Mouse (Mus musculus): ENCODE results near the gene Lsm12. TPM values are rescaled to one million over a fixed set of nuclear protein-coding genes. Genes with fewer than 3 reads are reported as not detected.
A peak's percentile ranks its signal among the peaks of the same experiment; 100 is the strongest.

Gene Lsm12
- polyA plus RNA-seq, 1 experiment from 2014 or later = 87.0 TPM

GRCm38 (mm10) chr11:102214430-102215156, 29.5 kb upstream of the Lsm12 start:
- H3K9ac ChIP-seq = no peak overlapping the region
- ATAC-seq (ENCODE audit: low FRiP score, low read depth) = no peak
- H3K4me2 ChIP-seq (replicated peaks) = 0 out of 2 replicates have a peak overlapping the region, but pooled peaks have one; percentile 9
- H3K9me3 ChIP-seq = no peaks in the 10 kb centered on the region
- no peak overlapping the region for H3K27ac ChIP-seq
- 61% methylated on average over 10 of the region's 10 CpGs for WGBS
- H3K4me3 ChIP-seq = no peak overlapping the region
- H3K4me1 ChIP-seq = peaks cover 68% of the 10 kb centered on the region
- H3K36me3 ChIP-seq = peaks cover 18% of the 10 kb centered on the region
- H3K27me3 ChIP-seq (replicated peaks) = no peaks in the 10 kb centered on the region

- no peak overlapping the region for H3K4me3 ChIP-seq
- ATAC-seq (ENCODE audit: low FRiP score, low read depth) = no peak
- H3K36me3 ChIP-seq = peaks cover 8% of the 10 kb centered on the region
- no peak overlapping the region for H3K4me2 ChIP-seq (replicated peaks)
- H3K9ac ChIP-seq = no peak overlapping the region
- H3K27ac ChIP-seq = no peak overlapping the region
- peaks cover 60% of the 10 kb centered on the region for H3K4me1 ChIP-seq
- no peaks in the 10 kb centered on the region for H3K9me3 ChIP-seq
- H3K27me3 ChIP-seq (replicated peaks) = no peaks in the 10 kb centered on the region; the same call in 1 of the 2 replicates
- 70% methylated on average over 18 of the region's 18 CpGs for WGBS
These were observed 26.8 kb upstream of the Lsm12 start for GRCm38 (mm10) chr11:102211936-102212341.

- Histone ChIP-seq H3K9ac (no peak overlapping the region), H3K27me3 (replicated peaks) (no peaks in the 10 kb centered on the region; the same call in 1 of the 2 replicates), H3K27ac (no peak overlapping the region), H3K9me3 (no peaks in the 10 kb centered on the region), H3K36me3 (peaks cover 17% of the 10 kb centered on the region), H3K4me1 (peaks cover 60% of the 10 kb centered on the region), H3K4me3 (no peak overlapping the region), H3K4me2 (replicated peaks) (no peak overlapping the region)
- WGBS = 58% methylated on average over 5 of the region's 5 CpGs
- no peak for ATAC-seq (ENCODE audit: low FRiP score, low read depth)
These were observed 25.9 kb upstream of the Lsm12 start for GRCm38 (mm10) chr11:102211011-102211410.

GRCm38 (mm10) chr11:102210185-102210584, 25.1 kb upstream of the Lsm12 start:
- H3K27me3 ChIP-seq (replicated peaks) = no peaks in the 10 kb centered on the region; the same call in 1 of the 2 replicates
- H3K27ac ChIP-seq = no peak overlapping the region
- no peak overlapping the region for H3K4me2 ChIP-seq (replicated peaks)
- 74% methylated on average over 3 of the region's 3 CpGs for WGBS
- H3K4me3 ChIP-seq = no peak overlapping the region
- H3K36me3 ChIP-seq = peaks cover 25% of the 10 kb centered on the region
- ATAC-seq (ENCODE audit: low FRiP score, low read depth) = no peak
- H3K4me1 ChIP-seq = peaks cover 52% of the 10 kb centered on the region
- H3K9ac ChIP-seq = no peak overlapping the region
- no peaks in the 10 kb centered on the region for H3K9me3 ChIP-seq

GRCm38 (mm10) chr11:102209742-102210141, 24.6 kb upstream of the Lsm12 start:
- no peak for ATAC-seq (ENCODE audit: low FRiP score, low read depth)
- no peak overlapping the region for H3K4me2 ChIP-seq (replicated peaks)
- no peaks in the 10 kb centered on the region for H3K9me3 ChIP-seq
- no peaks in the 10 kb centered on the region; the same call in 1 of the 2 replicates for H3K27me3 ChIP-seq (replicated peaks)
- H3K4me3 ChIP-seq = no peak overlapping the region
- no peak overlapping the region for H3K9ac ChIP-seq
- H3K36me3 ChIP-seq = peaks cover 29% of the 10 kb centered on the region
- WGBS = 24% methylated on average over 2 of the region's 2 CpGs
- H3K27ac ChIP-seq = no peak overlapping the region
- H3K4me1 ChIP-seq = peaks cover 48% of the 10 kb centered on the region

- no peak overlapping the region for H3K9ac ChIP-seq
These were observed 23.8 kb upstream of the Lsm12 start for GRCm38 (mm10) chr11:102208846-102209245.

GRCm38 (mm10) chr11:102207825-102208777, 23.0 kb upstream of the Lsm12 start:
- no peaks in the 10 kb centered on the region; the same call in 1 of the 2 replicates for H3K27me3 ChIP-seq (replicated peaks)
- no peaks in the 10 kb centered on the region for H3K9me3 ChIP-seq
- H3K4me3 ChIP-seq = no peak overlapping the region
- H3K4me1 ChIP-seq = peaks cover 39% of the 10 kb centered on the region
- H3K36me3 ChIP-seq = peaks cover 44% of the 10 kb centered on the region
- H3K9ac ChIP-seq = no peak overlapping the region
- 0 out of 2 replicates have a peak overlapping the region, but pooled peaks have one; percentile 20 for H3K4me2 ChIP-seq (replicated peaks)
- ATAC-seq (ENCODE audit: low FRiP score, low read depth) = no peak
- no peak overlapping the region for H3K27ac ChIP-seq
- 28% methylated on average over 11 of the region's 11 CpGs for WGBS

More at GRCm38 (mm10) chr11:102208846-102209245, 23.8 kb upstream of the Lsm12 start:
- H3K4me1 ChIP-seq = peaks cover 39% of the 10 kb centered on the region
- ATAC-seq (ENCODE audit: low FRiP score, low read depth) = no peak
- H3K9me3 ChIP-seq = no peaks in the 10 kb centered on the region
- no peak overlapping the region for H3K4me2 ChIP-seq (replicated peaks)
- no peak overlapping the region for H3K27ac ChIP-seq
- H3K27me3 ChIP-seq (replicated peaks) = no peaks in the 10 kb centered on the region; the same call in 1 of the 2 replicates
- peaks cover 38% of the 10 kb centered on the region for H3K36me3 ChIP-seq
- 55% methylated on average over 4 of the region's 4 CpGs for WGBS
- no peak overlapping the region for H3K4me3 ChIP-seq

- Histone ChIP-seq H3K9ac (0 out of 2 replicates have a peak overlapping the region, but pooled peaks have one; percentile 35), H3K4me3 (no peak overlapping the region)
These were observed 21.4 kb upstream of the Lsm12 start for GRCm38 (mm10) chr11:102206481-102206880.

GRCm38 (mm10) chr11:102201408-102201821, 16.3 kb upstream of the Lsm12 start:
- no peak overlapping the region for H3K9ac ChIP-seq
- H3K4me1 ChIP-seq = peaks cover 2% of the 10 kb centered on the region; the same call in 1 of the 2 replicates
- 79% methylated on average over 12 of the region's 12 CpGs for WGBS
- H3K4me3 ChIP-seq = no peak overlapping the region
- ATAC-seq (ENCODE audit: low FRiP score, low read depth) = no peak
- no peaks in the 10 kb centered on the region for H3K9me3 ChIP-seq
- H3K4me2 ChIP-seq (replicated peaks) = no peak overlapping the region
- H3K27me3 ChIP-seq (replicated peaks) = no peaks in the 10 kb centered on the region
- no peak overlapping the region for H3K27ac ChIP-seq
- peaks cover 97% of the 10 kb centered on the region for H3K36me3 ChIP-seq

More at GRCm38 (mm10) chr11:102206481-102206880, 21.4 kb upstream of the Lsm12 start:
- Histone ChIP-seq H3K27ac (no peak overlapping the region), H3K4me2 (replicated peaks) (no peak overlapping the region), H3K4me1 (peaks cover 32% of the 10 kb centered on the region), H3K36me3 (peaks cover 54% of the 10 kb centered on the region), H3K27me3 (replicated peaks) (no peaks in the 10 kb centered on the region; the same call in 1 of the 2 replicates), H3K9me3 (no peaks in the 10 kb centered on the region)
- WGBS = 57% methylated on average over 30 of the region's 30 CpGs
- ATAC-seq (ENCODE audit: low FRiP score, low read depth) = no peak

- no peak overlapping the region for H3K27ac ChIP-seq
- WGBS = 78% methylated on average over 9 of the region's 9 CpGs
- H3K4me3 ChIP-seq = no peak overlapping the region
- H3K9ac ChIP-seq = no peak overlapping the region
- H3K27me3 ChIP-seq (replicated peaks) = no peaks in the 10 kb centered on the region
- H3K9me3 ChIP-seq = no peaks in the 10 kb centered on the region
- H3K36me3 ChIP-seq = peaks cover 97% of the 10 kb centered on the region
- ATAC-seq (ENCODE audit: low FRiP score, low read depth) = no peak
- no peaks in the 10 kb centered on the region; the same call in 1 of the 2 replicates for H3K4me1 ChIP-seq
- no peak overlapping the region for H3K4me2 ChIP-seq (replicated peaks)
These were observed 14.8 kb upstream of the Lsm12 start for GRCm38 (mm10) chr11:102199856-102200255.

- no peaks in the 10 kb centered on the region for H3K9me3 ChIP-seq
- peaks cover 94% of the 10 kb centered on the region for H3K36me3 ChIP-seq
- no peak overlapping the region for H3K4me2 ChIP-seq (replicated peaks)
- WGBS = 71% methylated on average over 6 of the region's 6 CpGs
- no peaks in the 10 kb centered on the region for H3K27me3 ChIP-seq (replicated peaks)
- ATAC-seq (ENCODE audit: low FRiP score, low read depth) = no peak
- H3K4me3 ChIP-seq = no peak overlapping the region
- no peak overlapping the region for H3K27ac ChIP-seq
- no peak overlapping the region for H3K9ac ChIP-seq
- H3K4me1 ChIP-seq = no peaks in the 10 kb centered on the region; the same call in 1 of the 2 replicates
These were observed 13.1 kb upstream of the Lsm12 start for GRCm38 (mm10) chr11:102198245-102198644.

Data from neural tube, embryonic 12.5 days (tissue).